Mouse (Mus musculus): ENCODE measurements around the gene Slco2a1. TPM values are rescaled to one million over a fixed set of nuclear protein-coding genes. Genes with fewer than 3 reads are reported as not detected.

Slco2a1 gene
- total RNA-seq, 2 experiments from 2014 or later = 0.42 TPM; not detected in 1

DNA sequence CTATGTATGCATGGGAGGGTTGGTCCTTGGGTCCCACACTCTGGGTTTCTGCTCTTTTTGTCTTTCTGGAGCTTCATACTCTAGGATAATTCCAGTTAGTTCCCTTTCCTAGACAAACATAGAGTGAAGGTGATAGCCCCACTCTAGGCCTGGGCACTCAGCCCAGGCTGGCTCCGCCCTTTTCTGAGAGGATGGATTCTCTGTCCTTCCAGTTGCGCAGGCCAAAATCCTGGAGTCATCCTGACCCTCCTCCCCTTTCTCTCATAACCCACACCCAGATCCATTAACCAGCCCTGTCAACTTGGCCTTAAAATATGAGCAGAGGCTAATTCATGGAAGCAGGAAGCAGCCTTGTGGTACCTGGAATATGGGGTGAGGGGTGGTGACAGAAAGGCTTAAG is 6.7 kb upstream of the Slco2a1 start:
- ATAC-seq (replicated peaks; ENCODE audit: low FRiP score, poor library complexity, severe bottlenecking) = no peak

DNA sequence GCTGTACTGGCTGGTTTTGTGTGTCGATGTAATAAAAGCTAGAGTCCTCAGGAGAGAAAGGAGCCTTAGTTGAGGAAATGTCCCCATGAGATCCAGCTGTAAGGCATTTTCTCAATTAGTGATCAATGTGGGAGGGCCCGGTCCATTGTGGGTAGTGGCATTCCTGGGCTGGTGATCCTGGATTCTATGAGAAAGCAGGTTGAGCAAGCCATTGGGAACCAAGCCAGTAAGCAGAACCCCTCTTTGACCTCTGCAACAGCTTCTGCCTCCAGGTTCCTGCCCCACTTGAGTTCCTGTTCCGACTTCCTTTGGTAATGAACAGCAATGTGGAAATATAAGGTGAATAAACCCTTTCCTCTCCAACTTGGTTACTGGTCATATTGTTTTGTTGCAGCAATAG is 6.1 kb upstream of the Slco2a1 start:
- no peak for ATAC-seq (replicated peaks; ENCODE audit: low FRiP score, poor library complexity, severe bottlenecking)

DNA sequence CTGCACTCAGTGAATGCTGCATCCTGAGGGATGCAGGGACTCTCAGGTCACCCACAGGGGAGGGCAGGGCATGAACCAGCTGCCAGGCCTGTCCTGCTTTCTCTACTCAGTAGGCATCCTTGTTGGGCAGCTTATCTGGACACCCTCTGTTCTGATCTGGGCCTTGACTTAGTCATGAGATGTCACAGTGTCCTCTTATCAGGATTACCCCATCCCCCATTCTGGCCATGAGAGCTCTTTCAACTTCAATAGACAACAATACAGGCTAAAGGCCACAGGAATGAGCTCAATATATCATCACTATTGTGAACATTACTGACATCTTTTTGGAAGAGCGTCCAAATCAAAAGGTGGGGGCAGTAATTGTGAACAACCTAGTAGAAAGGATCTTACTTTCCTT is 3.4 kb upstream of the Slco2a1 start:
- no peak for ATAC-seq (replicated peaks; ENCODE audit: low FRiP score, poor library complexity, severe bottlenecking)

DNA sequence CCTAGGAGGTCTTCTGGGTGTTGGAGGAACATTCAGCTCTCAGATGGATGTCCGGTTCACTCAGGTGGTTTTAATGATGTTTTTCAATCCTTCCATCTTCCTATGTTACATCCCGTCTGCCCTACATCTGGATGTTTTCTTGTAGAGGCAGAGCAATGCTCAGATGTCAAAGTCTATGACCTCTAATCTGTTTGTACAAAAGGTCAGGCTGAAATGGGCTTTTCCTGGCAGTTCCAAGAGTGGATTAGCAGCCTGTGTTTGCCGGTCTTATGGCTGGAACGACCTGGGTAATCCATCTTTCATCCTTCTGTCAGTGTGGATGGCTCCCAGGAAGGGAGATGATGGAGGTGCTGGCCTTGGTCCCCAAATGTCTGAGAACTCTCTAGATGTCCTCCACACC is 2.6 kb upstream of the Slco2a1 start:
- no peak for ATAC-seq (replicated peaks; ENCODE audit: low FRiP score, poor library complexity, severe bottlenecking)

DNA sequence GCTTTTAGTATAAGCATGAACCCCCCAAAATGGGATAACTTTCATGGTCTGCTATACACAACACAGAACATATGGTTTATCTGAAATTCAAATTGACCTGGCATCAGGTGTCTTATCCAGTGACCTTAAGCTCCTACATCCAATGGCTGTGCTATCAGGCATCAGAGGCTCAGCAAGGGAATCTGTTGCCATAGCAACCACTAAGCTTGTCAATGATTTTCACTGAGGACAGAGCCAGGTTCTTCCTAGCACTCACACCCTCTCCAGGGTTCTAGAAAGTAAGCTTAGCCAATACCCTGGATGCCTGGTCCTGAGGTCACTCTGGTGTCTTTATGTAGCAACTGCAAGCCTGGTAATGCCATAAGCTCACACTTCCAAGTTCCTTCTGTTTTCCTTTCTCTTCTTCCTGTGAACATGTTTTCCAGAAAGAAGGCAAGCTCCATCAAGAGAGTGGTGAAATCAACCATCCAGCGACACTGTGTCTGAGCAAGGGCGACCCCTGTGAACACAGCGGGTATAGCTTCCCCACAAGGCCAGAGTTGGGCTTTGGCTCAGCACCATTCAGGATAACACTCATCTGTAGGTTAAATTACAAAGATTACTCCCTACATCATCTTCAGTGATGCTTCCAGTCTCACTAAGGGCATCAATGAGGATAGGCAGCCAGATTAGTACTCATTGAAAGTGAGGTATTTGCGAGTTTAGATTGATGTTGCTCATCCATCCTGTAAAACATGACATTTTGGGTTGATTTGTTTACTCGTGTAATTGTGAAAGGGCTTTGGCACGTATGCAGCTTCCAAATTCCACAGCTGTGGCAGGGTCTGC is 2.0 kb downstream of the Slco2a1 start:
- ATAC-seq (replicated peaks; ENCODE audit: low FRiP score, poor library complexity, severe bottlenecking) = no peak

DNA sequence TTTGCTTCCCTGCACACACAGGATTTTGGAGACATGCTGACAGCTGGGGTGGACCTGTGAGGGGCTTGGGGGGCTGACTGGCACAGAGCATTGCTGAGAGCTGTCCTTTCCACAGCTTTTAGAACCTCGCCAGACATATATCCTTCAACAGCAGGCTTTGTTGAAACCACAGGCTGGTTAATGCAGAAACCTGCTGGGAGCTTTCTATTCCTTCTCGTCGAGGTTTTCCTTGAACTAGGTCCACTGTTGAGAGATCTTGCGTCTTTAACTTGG is 2.6 kb downstream of the Slco2a1 start:
- no peak for ATAC-seq (replicated peaks; ENCODE audit: low FRiP score, poor library complexity, severe bottlenecking)

DNA sequence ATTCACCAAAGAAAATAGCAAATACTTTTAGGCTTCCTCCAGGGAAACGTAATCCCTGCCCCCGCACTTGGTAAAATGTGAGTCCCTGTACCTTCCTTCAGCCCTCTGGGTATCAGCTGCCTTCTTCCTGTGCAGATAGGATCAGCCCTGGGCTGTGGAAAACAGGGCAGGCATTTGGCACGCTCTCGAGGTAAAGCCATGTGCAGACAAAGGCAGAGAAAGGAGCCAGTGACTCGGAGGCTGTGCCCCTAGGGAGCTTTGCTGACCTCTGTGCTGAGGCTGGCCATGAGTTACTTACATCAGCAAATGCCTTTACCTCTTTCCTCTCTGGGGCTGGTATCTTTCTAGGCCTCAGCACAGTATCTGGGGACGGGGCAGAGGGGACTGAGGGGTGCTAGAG is 4.4 kb downstream of the Slco2a1 start:
- no peak for ATAC-seq (replicated peaks; ENCODE audit: low FRiP score, poor library complexity, severe bottlenecking)

DNA sequence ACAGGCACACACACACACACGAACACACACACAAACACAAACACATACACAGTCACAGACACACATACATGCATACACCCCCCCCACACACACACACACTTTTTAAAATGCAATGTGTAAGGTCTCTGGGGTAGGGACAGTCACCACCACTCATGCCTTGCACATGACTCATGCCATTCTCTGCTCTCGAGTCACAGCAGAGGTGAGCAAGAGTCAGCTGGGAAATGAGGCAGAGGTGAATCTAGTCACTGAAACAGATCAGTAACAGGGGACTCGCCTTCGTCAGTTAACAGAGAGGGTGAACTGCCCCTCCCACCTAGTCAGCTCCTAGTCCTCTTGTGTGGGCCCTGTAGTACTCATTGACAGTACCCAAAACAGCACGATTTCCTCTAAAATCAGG is 5.3 kb downstream of the Slco2a1 start:
- no peak for ATAC-seq (replicated peaks; ENCODE audit: low FRiP score, poor library complexity, severe bottlenecking)

DNA sequence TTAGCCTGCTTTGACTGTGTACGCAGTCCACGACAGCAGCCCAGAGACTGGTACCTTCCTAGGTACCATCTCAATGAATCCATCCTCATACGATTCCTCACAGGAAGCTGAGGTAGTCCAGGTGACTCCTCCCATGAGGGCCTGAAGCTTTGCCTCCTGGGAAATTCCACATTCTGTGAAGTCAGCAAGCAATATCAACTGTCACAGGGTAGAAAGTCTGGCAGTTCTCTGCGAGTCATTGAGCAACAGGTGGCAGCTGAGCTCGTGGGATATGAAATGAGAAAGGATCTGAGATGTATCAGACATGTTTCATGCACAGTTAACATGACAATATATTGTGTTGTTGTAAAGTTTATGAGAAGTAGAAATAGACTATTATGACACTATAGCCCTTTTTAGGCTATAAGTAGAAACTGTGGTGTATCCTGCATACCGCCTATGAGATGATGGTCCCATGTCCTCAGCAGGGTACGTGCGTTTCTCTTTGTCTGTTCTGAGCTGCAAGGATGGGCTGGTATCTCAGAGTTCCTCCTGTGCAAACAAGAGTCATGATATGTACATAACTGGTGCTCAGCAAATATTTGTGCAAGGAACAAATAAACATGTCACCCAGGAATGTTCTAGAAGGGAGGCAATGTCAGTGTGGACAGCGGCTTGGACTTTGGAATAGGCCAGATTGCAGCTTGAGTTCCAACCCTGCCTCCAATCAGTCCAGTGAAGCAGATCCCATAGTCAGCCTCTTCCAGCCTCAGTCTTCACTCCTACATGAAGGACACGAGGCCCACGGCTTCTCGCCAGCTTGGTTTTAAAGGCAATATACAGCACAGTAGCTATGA is 7.5 kb downstream of the Slco2a1 start:
- no peak for ATAC-seq (replicated peaks; ENCODE audit: low FRiP score, poor library complexity, severe bottlenecking)

DNA sequence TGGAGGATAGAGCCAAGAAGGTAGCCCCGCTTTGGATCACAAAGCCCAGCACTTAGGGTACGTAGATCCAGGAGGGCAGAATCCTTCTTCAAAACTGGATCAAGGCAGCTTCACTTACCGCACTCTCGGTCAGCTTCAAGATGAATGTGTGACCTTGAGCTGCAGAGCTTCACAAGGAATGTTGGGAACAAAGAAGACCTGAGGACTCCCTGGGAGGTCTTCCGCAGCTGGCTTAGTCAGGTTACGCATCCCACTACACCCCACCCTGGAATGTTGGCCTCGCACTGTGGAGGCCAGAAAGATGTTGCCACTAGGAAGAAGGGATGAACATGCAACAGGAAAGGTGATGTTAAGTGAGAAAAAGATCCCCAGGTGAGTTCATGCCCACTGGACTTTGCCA is 11.9 kb downstream of the Slco2a1 start:
- no peak for ATAC-seq (replicated peaks; ENCODE audit: low FRiP score, poor library complexity, severe bottlenecking)

DNA sequence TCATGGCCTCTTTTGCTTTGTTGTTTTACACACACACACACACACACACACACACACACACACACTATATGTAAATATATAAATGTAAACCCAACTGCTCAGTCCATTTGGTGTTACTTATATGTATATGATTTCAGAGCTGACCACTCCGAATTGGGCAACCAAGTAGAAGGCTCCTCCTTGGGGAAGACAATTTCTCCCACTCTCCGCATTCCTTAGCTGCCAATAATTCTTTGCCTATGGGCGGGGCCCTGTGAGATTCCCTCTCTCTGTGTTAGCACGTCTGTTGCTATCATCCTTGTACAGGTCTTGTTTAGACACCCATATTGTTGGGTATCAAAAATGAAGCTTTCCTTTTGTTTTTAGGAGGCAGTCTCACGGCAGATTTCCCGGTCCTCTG is 15.8 kb downstream of the Slco2a1 start:
- no peak for ATAC-seq (replicated peaks; ENCODE audit: low FRiP score, poor library complexity, severe bottlenecking)

DNA sequence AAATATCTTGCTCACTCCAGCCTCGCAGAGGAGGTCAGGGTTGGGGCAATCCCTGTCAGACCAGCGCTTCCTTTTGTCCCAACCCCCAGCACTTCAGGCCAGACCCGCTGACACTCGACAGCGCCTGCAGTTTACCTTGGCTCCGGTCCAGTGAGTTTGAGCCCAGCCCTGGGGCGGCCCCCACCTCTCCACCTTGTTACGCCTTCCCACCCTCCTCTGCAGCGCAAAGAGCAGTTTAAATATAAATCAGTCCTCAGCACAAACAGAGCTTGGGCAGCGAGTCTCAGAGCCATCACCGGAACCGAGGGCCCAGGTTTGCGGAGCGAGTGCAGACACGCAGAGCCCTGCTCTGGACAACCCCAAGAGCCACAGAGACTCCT is 19.2 kb downstream of the Slco2a1 start:
- no peak for ATAC-seq (replicated peaks; ENCODE audit: low FRiP score, poor library complexity, severe bottlenecking)

DNA sequence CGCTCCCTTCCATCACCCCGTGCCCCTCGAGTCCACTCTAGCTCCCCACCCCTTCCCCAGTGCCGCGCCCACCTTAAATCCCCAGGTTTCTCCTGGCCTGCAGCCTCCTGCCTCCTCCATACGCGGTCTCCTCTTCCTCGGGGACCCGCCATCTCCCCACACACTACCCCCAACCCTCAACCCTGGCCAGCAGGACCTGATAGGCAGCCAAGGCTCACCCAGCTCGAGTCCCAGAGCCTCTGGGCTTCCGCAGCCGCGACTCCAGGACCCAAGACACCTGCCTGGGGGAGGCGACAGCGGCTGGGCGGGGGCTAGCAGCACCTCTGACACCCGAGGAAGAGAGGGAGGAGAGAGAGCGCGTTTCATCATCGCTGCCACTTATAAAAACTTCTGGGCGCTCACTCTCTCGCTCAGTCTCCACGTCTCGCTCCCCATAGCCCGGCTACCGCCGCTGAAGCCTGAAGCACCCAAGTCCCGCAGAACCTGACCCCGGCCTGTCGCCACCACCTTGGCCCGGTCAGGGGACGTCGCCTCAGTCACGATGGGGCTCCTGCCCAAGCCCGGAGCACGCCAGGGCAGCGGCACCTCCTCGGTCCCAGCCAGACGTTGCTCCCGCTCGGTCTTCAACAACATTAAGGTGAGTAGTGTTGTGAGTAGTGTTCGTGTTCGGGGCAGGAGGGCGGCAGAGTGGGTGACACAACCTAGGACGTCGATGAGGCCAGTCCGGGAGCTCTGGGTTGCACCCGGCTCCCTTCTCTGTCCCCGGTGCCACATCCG is 19.8 kb downstream of the Slco2a1 start:
- no peak for ATAC-seq (replicated peaks; ENCODE audit: low FRiP score, poor library complexity, severe bottlenecking)

DNA sequence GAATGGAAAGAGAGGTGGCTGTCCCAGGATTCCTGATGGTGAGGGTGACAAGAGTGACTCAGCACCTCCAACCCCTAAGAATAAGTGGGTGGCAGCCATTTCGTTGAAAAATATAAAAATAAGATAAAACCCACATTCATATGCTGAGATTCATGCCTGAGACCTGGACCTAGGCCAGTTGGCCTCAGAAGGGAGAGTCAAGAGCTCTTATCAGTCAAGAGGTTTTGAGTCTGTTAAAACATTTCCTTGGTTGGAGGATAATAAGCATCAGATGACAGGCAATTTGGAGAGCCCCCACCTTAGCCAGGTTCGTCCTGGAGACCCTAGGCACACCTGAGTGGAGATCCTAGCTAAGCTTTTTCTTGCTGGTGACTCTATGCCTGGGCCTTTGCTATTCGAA is 21.6 kb downstream of the Slco2a1 start:
- no peak for ATAC-seq (replicated peaks; ENCODE audit: low FRiP score, poor library complexity, severe bottlenecking)

DNA sequence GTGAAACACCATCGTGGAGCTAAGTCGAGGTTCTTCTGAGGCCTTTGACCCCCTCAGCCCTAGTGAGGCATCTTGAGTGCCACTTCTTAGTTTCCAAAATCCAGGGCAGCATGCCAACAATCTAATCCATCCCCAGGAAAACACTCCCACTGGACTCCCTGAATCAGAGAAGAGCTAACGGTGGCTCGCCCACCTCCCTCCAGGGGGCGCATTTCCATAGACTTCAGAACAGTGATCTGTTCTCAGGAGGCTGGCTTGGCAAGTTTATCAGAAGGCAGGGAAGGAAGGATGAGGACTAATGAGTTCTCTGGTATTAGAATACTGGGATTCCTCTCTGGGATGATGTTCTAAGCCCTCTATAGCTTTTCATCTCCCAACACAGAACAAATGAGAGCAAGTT is 24.9 kb downstream of the Slco2a1 start:
- ATAC-seq (replicated peaks; ENCODE audit: low FRiP score, poor library complexity, severe bottlenecking) = no peak

DNA sequence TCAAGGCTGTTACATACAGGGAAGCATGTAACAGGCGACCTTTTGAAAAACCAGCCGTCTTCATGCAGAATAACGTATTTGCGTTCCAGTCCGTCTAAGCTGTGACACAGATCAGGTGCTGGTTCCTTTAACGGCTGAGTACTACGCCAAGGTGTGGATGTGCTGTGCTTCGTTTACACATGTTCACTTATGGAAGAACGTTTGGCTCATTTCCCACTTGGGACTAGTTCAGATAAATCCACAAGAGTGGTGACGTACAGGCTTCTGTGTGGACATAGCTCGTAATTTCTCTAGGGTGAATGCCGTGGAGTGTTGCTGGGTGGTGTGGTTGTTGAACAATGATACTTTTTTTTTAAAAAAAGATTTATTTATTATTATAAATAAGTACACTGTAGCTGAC is 26.2 kb downstream of the Slco2a1 start:
- ATAC-seq (replicated peaks; ENCODE audit: low FRiP score, poor library complexity, severe bottlenecking) = no peak

DNA sequence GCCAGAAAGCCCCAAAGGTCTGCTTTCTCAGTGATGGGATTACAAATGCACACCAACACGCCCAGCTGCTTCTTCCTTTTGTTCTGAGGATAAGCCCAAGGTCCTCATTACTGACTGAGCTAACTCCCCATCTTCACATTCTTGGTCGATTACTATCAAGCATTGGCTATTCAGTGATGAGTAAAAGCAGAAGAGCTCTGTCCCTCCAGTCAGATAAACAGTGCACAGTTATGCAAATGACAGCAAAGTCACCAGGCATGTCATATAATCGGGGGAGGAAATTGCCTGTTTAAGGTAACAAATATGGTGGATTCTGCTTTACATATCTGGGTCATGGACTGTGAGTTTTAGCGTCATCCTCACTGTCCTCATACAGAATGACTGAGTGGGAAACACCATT is 35.6 kb downstream of the Slco2a1 start:
- ATAC-seq (replicated peaks; ENCODE audit: low FRiP score, poor library complexity, severe bottlenecking) = no peak

DNA sequence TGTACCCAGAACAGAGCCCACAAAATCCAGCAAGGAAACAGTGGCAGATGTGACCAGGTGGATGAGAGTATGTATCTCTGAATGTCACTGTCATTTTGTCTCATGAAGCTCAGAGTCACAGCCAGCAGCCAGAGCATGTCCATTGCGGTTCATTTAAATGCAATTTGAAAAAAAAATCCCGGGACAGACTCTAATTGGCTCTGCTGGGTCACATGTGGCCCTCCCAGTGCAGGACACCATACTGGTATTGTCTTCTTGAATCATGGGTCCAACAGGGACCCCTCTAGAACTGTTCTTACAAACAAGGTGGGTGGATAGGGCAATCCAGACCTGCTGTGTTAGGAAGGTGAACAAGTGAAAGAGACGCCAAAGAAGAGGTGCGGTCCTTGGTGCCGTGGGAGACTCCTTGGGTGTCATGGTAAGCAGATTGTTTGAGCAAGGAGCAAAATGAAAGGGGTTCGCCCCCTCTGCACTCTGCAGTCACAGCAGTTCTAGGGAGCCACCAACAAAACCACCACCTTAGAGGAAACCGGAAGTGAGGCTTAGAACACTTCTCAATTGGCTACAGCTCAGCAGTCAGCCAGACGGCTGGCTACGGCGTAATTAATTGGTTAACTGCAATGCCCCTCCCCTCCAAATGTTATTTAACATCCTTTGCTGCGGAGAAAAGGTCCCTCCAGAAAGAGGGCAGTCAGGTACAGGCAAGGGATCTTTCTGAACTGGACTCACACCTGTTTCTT is 38.8 kb downstream of the Slco2a1 start:
- ATAC-seq (replicated peaks; ENCODE audit: low FRiP score, poor library complexity, severe bottlenecking) = no peak

DNA sequence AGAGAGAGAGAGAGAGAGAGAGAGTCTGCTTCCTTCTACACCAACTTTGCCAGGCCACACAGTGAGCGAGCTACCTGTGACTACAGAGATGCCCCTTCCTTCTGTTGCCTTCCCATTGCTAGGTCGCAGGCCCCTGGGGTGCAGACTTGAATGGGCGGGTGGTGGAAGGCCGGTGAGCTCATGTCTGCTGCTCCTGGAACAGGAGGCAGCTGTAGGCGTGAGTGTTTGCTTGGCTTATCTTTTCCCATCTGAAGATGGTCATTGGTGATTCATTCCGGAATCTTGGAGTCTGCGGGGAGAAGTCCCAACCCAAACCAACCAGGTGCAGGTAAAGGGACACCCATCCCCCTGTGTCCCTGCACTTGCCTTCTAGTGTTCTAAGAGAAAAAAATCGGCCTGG is 40.5 kb downstream of the Slco2a1 start:
- no peak for ATAC-seq (replicated peaks; ENCODE audit: low FRiP score, poor library complexity, severe bottlenecking)

DNA sequence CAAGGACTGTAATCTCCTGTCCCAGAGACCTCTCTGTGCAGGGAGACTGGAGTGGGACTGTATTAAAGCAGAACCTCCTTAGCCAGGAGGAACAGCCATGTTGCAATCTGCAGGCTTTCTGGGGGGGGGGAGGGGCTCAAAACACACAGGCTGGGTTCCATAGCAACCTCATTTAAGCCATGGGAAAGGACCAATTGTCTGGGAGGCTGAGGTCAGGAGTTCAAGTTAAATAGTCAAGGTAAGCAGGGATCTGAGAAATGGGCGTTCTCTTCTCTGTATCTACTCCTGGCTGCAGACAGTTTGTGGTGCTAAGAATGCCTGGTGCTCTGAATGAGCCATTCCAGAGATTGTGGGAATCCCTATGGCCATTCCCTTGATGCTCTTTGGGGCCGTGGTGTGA is 41.5 kb downstream of the Slco2a1 start:
- no peak for ATAC-seq (replicated peaks; ENCODE audit: low FRiP score, poor library complexity, severe bottlenecking)

All from erythroid progenitor cell, adult 5-6 weeks (primary cell).